Mouse (Mus musculus) cerebellum, adult (tissue): ENCODE results near the gene Hfe2.
A peak's percentile ranks its signal among the peaks of the same experiment; 100 is the strongest.

ENCODE experiments used
- ATAC-seq: cut with Nextera tagmentation; 2 replicates; pipeline ENCODE4 v1.9.2; 2017; ENCODE audit warnings: mild to moderate bottlenecking, moderate library complexity, mixed read lengths; ENCODE audit not compliant: insufficient number of reproducible peaks, low FRiP score, low TSS enrichment

Gene Hfe2

GRCm38 (mm10) chr3:96524028-96524810 lies 753 bp upstream of the Hfe2 start:
- ATAC-seq, result no peak

- no peak for ATAC-seq
These were observed 1.2 kb downstream of the Hfe2 start for GRCm38 (mm10) chr3:96526013-96526762.

- ATAC-seq, result no peak
These were observed 2.0 kb downstream of the Hfe2 start for GRCm38 (mm10) chr3:96526864-96527542.

GRCm38 (mm10) chr3:96528506-96528905 lies 3.5 kb downstream of the Hfe2 start:
- no peak for ATAC-seq

- ATAC-seq, result no peak
These were observed 7.1 kb downstream of the Hfe2 start for GRCm38 (mm10) chr3:96532050-96532449.

- ATAC-seq, result no peak
These were observed 9.3 kb downstream of the Hfe2 start for GRCm38 (mm10) chr3:96534300-96534699.

- no peak for ATAC-seq
These were observed 14.3 kb downstream of the Hfe2 start for GRCm38 (mm10) chr3:96539316-96539715.

- no peak for ATAC-seq
These were observed 15.8 kb downstream of the Hfe2 start for GRCm38 (mm10) chr3:96540740-96541139.

GRCm38 (mm10) chr3:96541328-96542078 lies 16.5 kb downstream of the Hfe2 start:
- no peak for ATAC-seq

- ATAC-seq, result no peak
These were observed 17.6 kb downstream of the Hfe2 start for GRCm38 (mm10) chr3:96542554-96542953.

GRCm38 (mm10) chr3:96543345-96543744 lies 18.4 kb downstream of the Hfe2 start:
- ATAC-seq, result no peak

GRCm38 (mm10) chr3:96545565-96545964 lies 20.6 kb downstream of the Hfe2 start:
- ATAC-seq, result no peak

- no peak for ATAC-seq
These were observed 21.9 kb downstream of the Hfe2 start for GRCm38 (mm10) chr3:96546880-96547279.

GRCm38 (mm10) chr3:96547389-96547960 lies 22.5 kb downstream of the Hfe2 start:
- peak; percentile 61; the same call in 1 of the 2 replicates for ATAC-seq

GRCm38 (mm10) chr3:96548824-96549223 lies 23.9 kb downstream of the Hfe2 start:
- ATAC-seq, result no peak

GRCm38 (mm10) chr3:96549346-96549745 lies 24.4 kb downstream of the Hfe2 start:
- ATAC-seq, result no peak

- ATAC-seq, result no peak
These were observed 26.2 kb downstream of the Hfe2 start for GRCm38 (mm10) chr3:96551203-96551602.

- no peak for ATAC-seq
These were observed 26.9 kb downstream of the Hfe2 start for GRCm38 (mm10) chr3:96551890-96552289.

- ATAC-seq, result no peak
These were observed 28.6 kb downstream of the Hfe2 start for GRCm38 (mm10) chr3:96553601-96554000.

- ATAC-seq, result no peak
These were observed 29.3 kb downstream of the Hfe2 start for GRCm38 (mm10) chr3:96554251-96554650.
